Mouse (Mus musculus): ENCODE data around the gene Gm49340.
A peak's percentile ranks its signal among the peaks of the same experiment; 100 is the strongest.
"Not testable (repeated sequence)": the region's sequence is repeated elsewhere in the genome, so short reads cannot be mapped to it uniquely, and the experiment has no call there.

Gm49340 gene

DNA sequence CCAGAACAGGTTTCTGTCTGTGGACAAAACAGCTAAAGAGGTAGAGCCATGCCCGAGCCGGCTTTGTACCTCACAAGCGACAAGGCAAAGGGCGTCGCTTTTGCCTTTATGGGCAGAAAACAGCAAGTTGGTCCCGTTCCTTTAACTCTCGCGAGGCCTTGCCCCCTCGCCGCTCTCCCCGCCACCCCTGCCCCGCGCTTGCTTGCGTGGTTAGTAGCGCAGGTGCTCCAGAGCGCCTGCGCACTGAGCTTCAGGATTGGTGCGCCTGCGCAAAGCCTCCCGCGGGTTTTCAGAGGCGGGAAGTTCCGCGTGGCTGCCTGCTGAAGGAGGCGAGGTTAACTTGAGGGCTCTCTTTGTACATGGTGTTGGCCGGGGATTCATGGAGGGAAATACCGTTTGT, at the start of gene Gm49340, which contains the start of the genes Aspa and Spata22:
Gm49340 (plus strand) TSS at position 300 of the 400 bp plus-strand sequence.
Aspa (minus strand) TSS at position 155 of the 400 bp plus-strand sequence.
Spata22 (plus strand) TSS at position 300 of the 400 bp plus-strand sequence.
- DNase-seq = no peak

DNA sequence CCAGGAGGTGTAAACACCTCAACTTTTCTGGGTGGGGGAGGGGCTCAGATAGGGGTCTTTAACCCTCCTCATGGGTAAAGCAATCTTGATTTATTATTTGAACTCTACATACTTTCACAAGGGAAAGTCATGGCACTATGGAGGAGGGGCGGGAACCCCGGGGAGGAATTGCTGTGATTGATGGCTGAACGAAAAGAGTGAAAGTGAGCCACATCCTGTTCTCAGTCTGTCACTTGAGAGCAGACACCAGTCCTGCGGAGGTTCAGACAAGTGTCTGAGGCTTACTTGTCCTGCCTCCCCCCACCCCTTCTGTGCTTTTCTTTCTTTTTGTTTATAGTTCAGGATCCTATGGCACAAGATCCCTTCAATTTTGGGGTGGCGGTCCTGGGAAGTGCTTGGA, 48.8 kb upstream of the Gm49340 start:
- DNase-seq = no peak

DNA sequence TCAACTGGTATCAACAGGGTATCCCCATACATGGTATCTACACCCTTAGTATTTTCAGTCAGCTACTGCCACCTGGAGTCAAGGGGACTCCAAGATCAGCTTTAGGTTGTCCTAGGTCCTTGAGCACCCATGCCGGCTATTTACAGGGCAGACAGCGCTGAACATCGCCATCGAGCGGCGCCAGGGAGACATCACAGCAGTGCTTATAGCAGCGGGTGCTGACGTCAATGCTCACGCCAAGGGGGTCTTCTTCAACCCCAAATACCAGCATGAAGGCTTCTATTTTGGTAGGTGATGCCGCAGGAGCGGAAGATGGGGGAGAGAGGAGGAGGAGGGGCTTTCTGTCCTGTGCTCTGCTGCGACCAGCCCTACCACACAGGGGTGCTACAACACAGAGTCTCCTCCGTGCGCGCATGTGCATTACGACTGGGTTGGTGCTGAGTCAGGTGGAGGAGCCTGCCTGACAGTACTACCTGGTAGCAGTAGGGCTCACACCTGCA, 48.0 kb upstream of the Gm49340 start:
- peak; percentile 67 to 78 for DNase-seq

GRCm38 (mm10) chr11:73283369-73283768, 46.2 kb upstream of the Gm49340 start:
- peak; percentile 19 to 56 for DNase-seq

GRCm38 (mm10) chr11:73283926-73284325, 45.6 kb upstream of the Gm49340 start:
- DNase-seq = no peak

DNA sequence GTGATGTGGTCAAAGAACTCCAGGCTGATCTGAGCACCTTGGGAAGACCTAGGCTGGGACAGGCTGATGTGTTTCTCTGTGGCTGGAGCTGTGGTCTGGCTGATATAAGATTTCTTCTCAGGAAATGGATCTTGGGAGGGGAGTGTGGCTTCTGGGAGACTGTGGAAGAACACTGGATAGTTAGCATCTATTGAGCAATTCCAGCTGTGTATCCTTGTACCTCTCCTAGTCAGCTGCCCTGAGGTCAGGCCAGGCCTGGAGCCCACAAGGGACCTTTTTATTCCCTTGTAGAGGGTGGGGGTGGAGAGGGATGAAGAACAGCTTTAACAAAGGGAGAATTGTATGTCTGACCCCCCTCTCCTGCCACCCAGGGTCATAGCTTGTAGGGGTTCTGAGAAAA, 45.2 kb upstream of the Gm49340 start:
- DNase-seq = no peak

- no peak for DNase-seq
These were observed 39.9 kb upstream of the Gm49340 start for GRCm38 (mm10) chr11:73289621-73290020.

- DNase-seq = no peak
These were observed 26.4 kb upstream of the Gm49340 start for GRCm38 (mm10) chr11:73303123-73303522.

DNA sequence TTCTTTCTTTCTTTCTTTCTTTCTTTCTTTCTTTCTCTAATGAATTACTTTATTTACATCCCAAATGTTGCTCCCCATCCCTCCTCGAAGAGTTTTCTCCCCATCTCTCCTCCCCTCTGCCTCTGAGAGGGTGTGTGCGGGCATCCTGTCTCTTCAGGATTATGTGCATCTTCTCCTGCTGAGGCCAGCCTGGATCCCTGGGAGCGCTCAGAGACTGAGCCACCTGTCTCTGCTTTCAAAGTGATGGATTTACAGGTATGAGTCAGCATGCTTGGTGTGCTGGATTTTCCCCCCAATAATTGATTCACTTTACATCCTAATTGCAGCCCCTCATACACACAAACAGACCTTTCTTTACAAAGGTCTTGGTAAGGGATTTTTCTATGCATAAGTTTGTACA, 13.6 kb upstream of the Gm49340 start:
- DNase-seq = no peak

DNA sequence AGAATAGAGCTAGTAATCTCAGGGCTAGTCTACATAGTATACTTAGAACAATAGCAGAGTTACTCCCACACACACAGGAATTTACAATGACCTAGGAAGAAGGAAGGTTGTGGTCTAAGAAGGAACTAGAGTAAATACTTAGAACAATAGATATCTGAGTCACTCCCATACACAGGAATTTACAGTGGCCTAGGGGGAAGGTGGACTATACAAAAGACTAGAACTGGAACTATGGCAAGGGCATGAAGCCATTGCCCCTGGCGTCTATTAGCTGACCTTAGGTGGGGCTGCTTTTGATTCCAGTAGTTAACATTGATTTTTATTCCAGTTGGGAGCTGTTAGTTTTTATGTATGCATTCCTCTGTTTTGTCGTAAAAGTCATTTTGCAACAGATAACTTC, 11.0 kb upstream of the Gm49340 start:
- DNase-seq = not testable (repeated sequence)

DNA sequence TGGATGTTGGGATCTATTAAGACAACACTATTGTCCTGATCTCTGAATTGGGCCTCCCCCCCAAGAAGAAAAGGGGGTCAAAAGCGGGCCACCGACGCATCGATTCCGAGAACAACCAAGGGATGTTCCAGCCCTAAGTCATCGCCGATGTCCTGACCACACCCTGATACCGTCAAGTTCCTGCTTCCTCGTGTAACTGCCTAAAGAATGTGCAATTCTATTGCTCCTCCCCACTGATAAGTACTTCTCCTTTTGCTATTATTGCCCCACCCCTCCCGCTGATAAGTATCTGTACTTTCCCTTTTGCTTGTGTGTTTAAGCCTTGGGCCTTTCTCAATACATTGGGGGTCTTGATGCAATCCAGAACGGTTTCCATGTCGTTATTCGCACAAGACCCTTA, 8.5 kb upstream of the Gm49340 start:
- DNase-seq = not testable (repeated sequence)

GRCm38 (mm10) chr11:73323906-73324830, 5.4 kb upstream of the Gm49340 start:
- peak in 1 of 2 experiments; percentile 29 for DNase-seq

- DNase-seq = peak; percentile 74 to 89
These were observed 3.1 kb upstream of the Gm49340 start for GRCm38 (mm10) chr11:73326485-73326886.

GRCm38 (mm10) chr11:73327361-73327760, 2.2 kb upstream of the Gm49340 start:
- no peak for DNase-seq

GRCm38 (mm10) chr11:73333357-73333756, 3.8 kb downstream of the Gm49340 start:
- DNase-seq = no peak

- no peak for DNase-seq
These were observed 7.4 kb downstream of the Gm49340 start for GRCm38 (mm10) chr11:73336919-73337318.

- DNase-seq = no peak
These were observed 20.9 kb downstream of the Gm49340 start, which contains the start of gene Olfr20 for GRCm38 (mm10) chr11:73350483-73350882. Gene Olfr20 (plus strand): TSS chr11:73350783.

DNA sequence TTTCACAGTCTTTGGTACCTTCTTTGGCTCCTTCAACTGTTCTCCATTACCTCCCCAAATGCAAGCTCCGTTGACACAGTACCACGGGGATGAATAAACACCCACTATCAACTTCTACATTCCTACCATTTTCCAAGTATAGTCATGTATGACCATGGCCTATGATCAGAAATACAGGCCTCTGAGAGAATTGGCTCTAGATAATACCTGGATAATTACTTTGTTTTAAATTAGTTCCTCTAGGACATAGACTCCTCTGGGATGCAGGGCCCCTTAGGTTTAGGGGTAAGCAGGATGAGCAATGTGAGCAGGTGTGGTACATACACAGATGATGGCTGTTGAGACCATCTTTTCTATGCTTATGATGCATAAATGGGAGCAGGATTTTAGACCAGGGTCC, 41.4 kb downstream of the Gm49340 start, which contains the start of gene Olfr376:
Olfr376 (plus strand) TSS at position 301 of the 400 bp plus-strand sequence.
- DNase-seq = no peak

- DNase-seq = no peak
These were observed 65.8 kb downstream of the Gm49340 start for GRCm38 (mm10) chr11:73395374-73395773.

DNA sequence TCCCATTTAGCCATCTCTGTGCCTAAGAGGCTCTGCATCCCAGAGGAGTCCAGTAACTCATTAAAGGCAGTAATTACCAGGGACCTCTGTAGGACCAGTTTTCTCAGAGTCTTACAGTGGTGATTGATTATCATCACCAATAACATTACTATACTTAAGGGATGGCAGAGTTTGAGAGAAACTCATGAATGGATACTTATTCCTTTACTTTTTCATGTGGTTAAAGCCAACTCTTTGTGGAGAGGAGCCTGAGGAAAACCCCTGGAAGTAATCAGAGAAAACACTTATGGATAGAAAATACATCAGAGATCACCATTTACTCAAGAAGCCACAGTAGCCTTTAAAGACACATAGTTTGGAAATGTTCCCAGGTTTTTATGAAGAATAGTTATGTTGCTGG, 70.0 kb downstream of the Gm49340 start, which contains the start of gene Olfr1:
Olfr1 (minus strand) TSS at position 101 of the 400 bp plus-strand sequence.
- DNase-seq = no peak
